Mouse (Mus musculus) midbrain, embryonic 14.5 days (tissue): Measurements from ENCODE around the gene Stxbp3. TPM values are rescaled to one million over a fixed set of nuclear protein-coding genes. Genes with fewer than 3 reads are reported as not detected.
A peak's percentile ranks its signal among the peaks of the same experiment; 100 is the strongest.
"Not testable (repeated sequence)": the region's sequence is repeated elsewhere in the genome, so short reads cannot be mapped to it uniquely, and the experiment has no call there.

Experiments
- ATAC-seq: fragments of 200-750 bp; cut with Nextera tagmentation; 2 replicates; pipeline ENCODE4 v1.8.0; 2017; ENCODE audit warnings: moderate number of reproducible peaks, moderate library complexity; ENCODE audit not compliant: low FRiP score, low TSS enrichment
- DNase-seq: peaks from one replicate; pipeline ENCODE4 v3.0.0-alpha.2; 2015
- H3K27ac ChIP-seq: fragments of 300-500 bp; sonication (generic); replicated peaks from 2 replicates; pipeline ENCODE4 v1.5.1; 2014; ENCODE audit warnings: mild to moderate bottlenecking, low read depth, low read length, moderate library complexity
- H3K27me3 ChIP-seq: fragments of 300-500 bp; sonication (generic); 2 replicates; pipeline ENCODE4 v1.6.1; 2014; ENCODE audit warnings: low read length, control low read depth, mixed read lengths; ENCODE audit not compliant: control insufficient read depth, insufficient read depth
- H3K36me3 ChIP-seq: fragments of 300-500 bp; sonication (generic); 2 replicates; pipeline ENCODE4 v1.6.1; 2014; ENCODE audit warnings: low read length, control low read depth; ENCODE audit not compliant: control insufficient read depth, insufficient read depth
- H3K4me1 ChIP-seq: fragments of 300-500 bp; sonication (generic); 2 replicates; pipeline ENCODE4 v1.6.1; 2014; ENCODE audit warnings: mild to moderate bottlenecking, antibody characterized with exemption, low read length, control low read depth; ENCODE audit not compliant: control insufficient read depth, insufficient read depth
- H3K4me2 ChIP-seq: fragments of 300-500 bp; sonication (generic); 2 replicates; pipeline ENCODE4 v1.6.1; 2014; ENCODE audit warnings: mild to moderate bottlenecking, low read length, moderate library complexity
- H3K4me3 ChIP-seq: fragments of 300-500 bp; sonication (generic); replicated peaks from 2 replicates; pipeline ENCODE4 v1.5.1; 2014; ENCODE audit warnings: low read depth, low read length
- H3K9ac ChIP-seq: fragments of 300-500 bp; sonication (generic); replicated peaks from 2 replicates; pipeline ENCODE4 v1.6.1; 2014; ENCODE audit warnings: mild to moderate bottlenecking, low read length, moderate library complexity
- H3K9me3 ChIP-seq: fragments of 300-500 bp; sonication (generic); 2 replicates; pipeline ENCODE4 v1.6.1; 2016; ENCODE audit warnings: low read length, control low read depth, mixed read lengths; ENCODE audit not compliant: control insufficient read depth
- WGBS: fragments of 180-500 bp; shearing (Covaris S2); extraction: QIAGEN DNeasy Blood & Tissue Kit; methylation state at CpG from one replicate; pipeline ENCODE4 v1.1.7; 2014; 5-methylcytosine and 5-hydroxymethylcytosine counted together
- polyA plus RNA-seq: library from polyadenylated mRNA; unstranded; fragments of >200 nt; fragmentation: Nextera tagmentation; extraction: Ambion mirVana; gene quantifications from 2 replicates; pipeline ENCODE4 v1.2.1, GENCODE M21; 2014

Stxbp3 gene
- 12.4 and 16.0 TPM in 2 replicates for polyA plus RNA-seq

GRCm38 (mm10) chr3:108840000-108840715 is at the start of gene Stxbp3:
Gene Stxbp3, minus strand, starts transcription at chr3:108840526.
- no peaks in the 10 kb centered on the region for H3K36me3 ChIP-seq
- peaks cover 4% of the 10 kb centered on the region; the same call in 1 of the 2 replicates for H3K4me1 ChIP-seq
- no peaks in the 10 kb centered on the region for H3K27me3 ChIP-seq
- peak within 1 kb of the TSS; percentile 72 for H3K4me2 ChIP-seq
- H3K4me3 ChIP-seq: peak within 1 kb of the TSS; percentile 85
- H3K9ac ChIP-seq: peak within 1 kb of the TSS; percentile 65
- H3K9me3 ChIP-seq: no peaks in the 10 kb centered on the region
- H3K27ac ChIP-seq: peak within 1 kb of the TSS; percentile 64
- DNase-seq (peak; percentile 99), ATAC-seq (peak; percentile 98)
- WGBS: under 1% methylated on average over 56 of the region's 56 CpGs

- no peak within 1 kb of the TSS for H3K27ac ChIP-seq
- DNase-seq (no peak), ATAC-seq (no peak)
- no peaks in the 10 kb centered on the region for H3K9me3 ChIP-seq
- H3K4me1 ChIP-seq: peaks cover 6% of the 10 kb centered on the region; the same call in 1 of the 2 replicates
- 92% methylated on average over 1 of the region's 1 CpGs for WGBS
- H3K9ac ChIP-seq: no peak within 1 kb of the TSS
- no peaks in the 10 kb centered on the region for H3K27me3 ChIP-seq
- no peak within 1 kb of the TSS for H3K4me2 ChIP-seq
- no peaks in the 10 kb centered on the region for H3K36me3 ChIP-seq
- no peak within 1 kb of the TSS for H3K4me3 ChIP-seq
Observed at GRCm38 (mm10) chr3:108889908-108890307, 49.6 kb upstream of the Stxbp3 start, which contains the start of gene Fndc7. Gene Fndc7, minus strand, starts transcription at chr3:108890008.

- Histone ChIP-seq H3K27me3 (no peaks in the 10 kb centered on the region), H3K4me1 (peaks cover 6% of the 10 kb centered on the region; the same call in 1 of the 2 replicates), H3K27ac (no peak overlapping the region), H3K9me3 (no peaks in the 10 kb centered on the region), H3K36me3 (no peaks in the 10 kb centered on the region), H3K9ac (no peak overlapping the region), H3K4me2 (no peak overlapping the region), H3K4me3 (no peak overlapping the region)
- DNase-seq (no peak), ATAC-seq (no peak)
- 86% methylated on average over 3 of the region's 3 CpGs for WGBS
Observed at GRCm38 (mm10) chr3:108887618-108887975, 47.3 kb upstream of the Stxbp3 start.

- 61% methylated on average over 12 of the region's 12 CpGs for WGBS
- Histone ChIP-seq H3K36me3 (no peaks in the 10 kb centered on the region), H3K27ac (no peak overlapping the region), H3K27me3 (no peaks in the 10 kb centered on the region), H3K4me1 (peaks cover 6% of the 10 kb centered on the region; the same call in 1 of the 2 replicates), H3K9ac (no peak overlapping the region), H3K4me2 (no peak overlapping the region), H3K4me3 (no peak overlapping the region), H3K9me3 (no peaks in the 10 kb centered on the region)
- no peak for ATAC-seq
- DNase-seq: no peak
Observed at GRCm38 (mm10) chr3:108886934-108887617, 46.8 kb upstream of the Stxbp3 start.

GRCm38 (mm10) chr3:108885686-108886530 is 45.6 kb upstream of the Stxbp3 start:
- H3K9me3 ChIP-seq: no peaks in the 10 kb centered on the region
- peaks cover 6% of the 10 kb centered on the region; the same call in 1 of the 2 replicates for H3K4me1 ChIP-seq
- H3K4me2 ChIP-seq: no peak overlapping the region
- no peak overlapping the region for H3K9ac ChIP-seq
- no peak overlapping the region for H3K4me3 ChIP-seq
- no peak for ATAC-seq
- no peaks in the 10 kb centered on the region for H3K27me3 ChIP-seq
- H3K36me3 ChIP-seq: no peaks in the 10 kb centered on the region
- no peak overlapping the region for H3K27ac ChIP-seq
- no peak for DNase-seq
- WGBS: 51% methylated on average over 9 of the region's 9 CpGs

GRCm38 (mm10) chr3:108884706-108885289 is 44.5 kb upstream of the Stxbp3 start:
- no peak overlapping the region for H3K9ac ChIP-seq
- ATAC-seq (no peak), DNase-seq (no peak)
- H3K4me3 ChIP-seq: no peak overlapping the region
- H3K36me3 ChIP-seq: no peaks in the 10 kb centered on the region
- H3K27me3 ChIP-seq: no peaks in the 10 kb centered on the region
- H3K9me3 ChIP-seq: no peaks in the 10 kb centered on the region
- peak overlapping the region; percentile 17; the same call in 1 of the 2 replicates for H3K27ac ChIP-seq
- 43% methylated on average over 8 of the region's 8 CpGs for WGBS
- H3K4me2 ChIP-seq: no peak overlapping the region
- H3K4me1 ChIP-seq: peaks cover 6% of the 10 kb centered on the region; the same call in 1 of the 2 replicates

GRCm38 (mm10) chr3:108883067-108883466 is 42.7 kb upstream of the Stxbp3 start:
- 94% methylated on average over 2 of the region's 2 CpGs for WGBS
- ATAC-seq: no peak
- DNase-seq: no peak

GRCm38 (mm10) chr3:108881873-108882272 is 41.5 kb upstream of the Stxbp3 start:
- not testable (repeated sequence) for H3K27ac ChIP-seq, H3K9ac ChIP-seq, H3K4me3 ChIP-seq, H3K4me1 ChIP-seq, ATAC-seq, H3K4me2 ChIP-seq, H3K9me3 ChIP-seq, H3K36me3 ChIP-seq, DNase-seq, H3K27me3 ChIP-seq
- WGBS: 29% methylated on average over 4 of the region's 4 CpGs

More at GRCm38 (mm10) chr3:108883067-108883466, 42.7 kb upstream of the Stxbp3 start:
- H3K4me2 ChIP-seq: no peak overlapping the region
- no peaks in the 10 kb centered on the region for H3K36me3 ChIP-seq
- H3K4me3 ChIP-seq: no peak overlapping the region
- no peak overlapping the region for H3K9ac ChIP-seq
- H3K9me3 ChIP-seq: no peaks in the 10 kb centered on the region
- no peaks in the 10 kb centered on the region for H3K27me3 ChIP-seq
- H3K27ac ChIP-seq: no peak overlapping the region
- H3K4me1 ChIP-seq: peaks cover 6% of the 10 kb centered on the region; the same call in 1 of the 2 replicates
